Mouse (Mus musculus): ENCODE data around the gene Btrc.

DNA sequence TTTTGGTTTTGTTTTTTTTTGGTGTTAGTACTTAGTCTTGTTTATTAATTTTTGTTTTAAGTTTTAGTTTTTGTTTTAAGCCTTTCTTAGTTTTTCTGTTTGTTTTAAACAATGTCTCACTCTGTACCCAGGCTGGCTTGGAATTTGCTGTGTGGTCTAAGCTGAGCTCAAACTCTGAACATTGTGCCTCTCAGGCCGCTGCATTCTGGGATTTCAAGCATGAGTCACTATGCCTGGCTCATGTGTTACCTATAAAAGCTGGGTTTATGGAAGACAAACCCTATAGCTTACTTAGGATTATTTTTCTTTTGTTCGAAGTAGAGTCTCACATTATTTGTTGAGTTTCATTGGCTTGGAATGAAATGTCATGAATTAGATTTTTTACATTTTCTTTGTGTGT lies 119.9 kb downstream of the Btrc start:
- no peak for TF ChIP-seq CTCF (IDR thresholded peaks at IDR 0.05; ENCODE audit: low read depth)
- no peak for TF ChIP-seq EP300 (optimal IDR thresholded peaks at IDR 0.05)
